Mouse (Mus musculus) limb, embryonic 11.5 days (tissue): ENCODE measurements around the gene Ift81. TPM values are rescaled to one million over a fixed set of nuclear protein-coding genes. Genes with fewer than 3 reads are reported as not detected.

Experiments
- ATAC-seq: fragments of 200-750 bp; cut with Nextera tagmentation; 2 replicates; pipeline ENCODE4 v1.8.0; 2017; ENCODE audit warnings: low read depth; ENCODE audit not compliant: insufficient number of reproducible peaks, low FRiP score, low TSS enrichment
- DNase-seq: peaks from one replicate; pipeline ENCODE4 v3.0.0-alpha.2; 2015; ENCODE audit warnings: low spot score
- H3K27ac ChIP-seq: fragments of 300-500 bp; sonication (generic); replicated peaks from 2 replicates; pipeline ENCODE4 v1.5.1; 2014; ENCODE audit warnings: low read depth, mild to moderate bottlenecking, low read length
- H3K27me3 ChIP-seq: fragments of 300-500 bp; sonication (generic); 2 replicates; pipeline ENCODE4 v1.6.1; 2014; ENCODE audit warnings: mild to moderate bottlenecking, low read length, mixed read lengths; ENCODE audit not compliant: control insufficient read depth, insufficient read depth
- H3K36me3 ChIP-seq: fragments of 300-500 bp; sonication (generic); 2 replicates; pipeline ENCODE4 v1.6.1; 2014; ENCODE audit warnings: mild to moderate bottlenecking, low read length, moderate library complexity, mixed read lengths; ENCODE audit not compliant: control insufficient read depth, insufficient read depth
- H3K4me1 ChIP-seq: fragments of 300-500 bp; sonication (generic); 2 replicates; pipeline ENCODE4 v1.6.1; 2014; ENCODE audit warnings: low read length, mixed read lengths; ENCODE audit not compliant: control insufficient read depth, insufficient read depth
- H3K4me2 ChIP-seq: fragments of 300-500 bp; sonication (generic); 2 replicates; pipeline ENCODE4 v1.6.1; 2014; ENCODE audit warnings: low read depth, mild to moderate bottlenecking, moderate library complexity; ENCODE audit not compliant: severe bottlenecking
- H3K4me3 ChIP-seq: fragments of 300-500 bp; sonication (generic); 2 replicates; pipeline ENCODE4 v1.5.1; 2014; ENCODE audit warnings: low read depth, low read length
- H3K9ac ChIP-seq: fragments of 300-500 bp; sonication (generic); 2 replicates; pipeline ENCODE4 v1.6.1; 2014; ENCODE audit warnings: mild to moderate bottlenecking, low read length
- H3K9me3 ChIP-seq: fragments of 300-500 bp; sonication (generic); 2 replicates; pipeline ENCODE4 v1.6.1; 2016; ENCODE audit warnings: low read length; ENCODE audit not compliant: control insufficient read depth
- WGBS: fragments of 180-500 bp; shearing (Covaris S2); extraction: QIAGEN DNeasy Blood & Tissue Kit; methylation state at CpG from one replicate; pipeline ENCODE4 v1.1.7; 2014; 5-methylcytosine and 5-hydroxymethylcytosine counted together
- polyA plus RNA-seq: library from polyadenylated mRNA; unstranded; fragments of >200 nt; fragmentation: Nextera tagmentation; extraction: Ambion mirVana; gene quantifications from 2 replicates; pipeline ENCODE4 v1.2.1, GENCODE M21; 2014

Gene Ift81
- polyA plus RNA-seq, 1 experiment from 2014 or later: 39.6 TPM

GRCm38 (mm10) chr5:122638296-122638695, 24.0 kb upstream of the Ift81 start:
- H3K27ac ChIP-seq: no peak overlapping the region
- H3K9ac ChIP-seq: no peak overlapping the region
- ATAC-seq: no peak
- no peak overlapping the region for H3K4me2 ChIP-seq
- no peaks in the 10 kb centered on the region for H3K4me1 ChIP-seq
- no peak for DNase-seq
- no peaks in the 10 kb centered on the region for H3K27me3 ChIP-seq
- WGBS: 83% methylated on average over 2 of the region's 2 CpGs
- no peak overlapping the region for H3K4me3 ChIP-seq
- H3K9me3 ChIP-seq: no peaks in the 10 kb centered on the region
- no peaks in the 10 kb centered on the region for H3K36me3 ChIP-seq

GRCm38 (mm10) chr5:122636958-122637357, 22.6 kb upstream of the Ift81 start:
- 42% methylated on average over 16 of the region's 16 CpGs for WGBS
- no peak overlapping the region for H3K9ac ChIP-seq
- no peaks in the 10 kb centered on the region for H3K27me3 ChIP-seq
- H3K4me1 ChIP-seq: no peaks in the 10 kb centered on the region
- H3K4me2 ChIP-seq: peak overlapping the region; percentile 23; the same call in 1 of the 2 replicates
- peak; percentile 34 for DNase-seq
- no peak for ATAC-seq
- no peak overlapping the region for H3K27ac ChIP-seq
- H3K9me3 ChIP-seq: no peaks in the 10 kb centered on the region
- no peak overlapping the region for H3K4me3 ChIP-seq
- H3K36me3 ChIP-seq: no peaks in the 10 kb centered on the region

- DNase-seq: no peak
- Histone ChIP-seq H3K4me1 (no peaks in the 10 kb centered on the region), H3K4me3 (no peak overlapping the region), H3K27me3 (no peaks in the 10 kb centered on the region), H3K9ac (no peak overlapping the region), H3K9me3 (no peaks in the 10 kb centered on the region), H3K36me3 (no peaks in the 10 kb centered on the region), H3K4me2 (no peak overlapping the region), H3K27ac (no peak overlapping the region)
- 92% methylated on average over 9 of the region's 9 CpGs for WGBS
- ATAC-seq: no peak
Measured at GRCm38 (mm10) chr5:122636308-122636707, 22.0 kb upstream of the Ift81 start.

- H3K36me3 ChIP-seq: no peaks in the 10 kb centered on the region
- no peak overlapping the region for H3K4me2 ChIP-seq
- 78% methylated on average over 8 of the region's 8 CpGs for WGBS
- no peak overlapping the region for H3K4me3 ChIP-seq
- DNase-seq (no peak), ATAC-seq (no peak)
- no peak overlapping the region for H3K27ac ChIP-seq
- no peaks in the 10 kb centered on the region for H3K4me1 ChIP-seq
- H3K27me3 ChIP-seq: no peaks in the 10 kb centered on the region
- no peak overlapping the region for H3K9ac ChIP-seq
- H3K9me3 ChIP-seq: no peaks in the 10 kb centered on the region
Measured at GRCm38 (mm10) chr5:122635228-122635627, 20.9 kb upstream of the Ift81 start.

- H3K27ac ChIP-seq: no peak overlapping the region
- H3K4me1 ChIP-seq: 0 out of 2 replicates have a peak, but pooled peaks cover 4% of the 10 kb centered on the region
- no peak overlapping the region for H3K4me3 ChIP-seq
- no peak overlapping the region for H3K4me2 ChIP-seq
- DNase-seq: peak; percentile 95
- H3K9ac ChIP-seq: no peak overlapping the region
- no peak for ATAC-seq
- WGBS: 43% methylated on average over 2 of the region's 2 CpGs
- no peaks in the 10 kb centered on the region for H3K27me3 ChIP-seq
- no peaks in the 10 kb centered on the region for H3K36me3 ChIP-seq
- H3K9me3 ChIP-seq: no peaks in the 10 kb centered on the region
Measured at GRCm38 (mm10) chr5:122627243-122627642, 12.9 kb upstream of the Ift81 start.

GRCm38 (mm10) chr5:122625565-122626252, 11.4 kb upstream of the Ift81 start:
- no peaks in the 10 kb centered on the region for H3K9me3 ChIP-seq
- H3K4me3 ChIP-seq: no peak overlapping the region
- H3K4me2 ChIP-seq: no peak overlapping the region
- no peak for ATAC-seq
- no peaks in the 10 kb centered on the region for H3K36me3 ChIP-seq
- WGBS: 87% methylated on average over 14 of the region's 14 CpGs
- DNase-seq: no peak
- no peak overlapping the region for H3K9ac ChIP-seq
- peaks cover 10% of the 10 kb centered on the region for H3K4me1 ChIP-seq
- H3K27me3 ChIP-seq: no peaks in the 10 kb centered on the region
- H3K27ac ChIP-seq: no peak overlapping the region

GRCm38 (mm10) chr5:122624952-122625479, 10.7 kb upstream of the Ift81 start:
- 92% methylated on average over 11 of the region's 11 CpGs for WGBS
- Histone ChIP-seq H3K27ac (no peak overlapping the region), H3K27me3 (no peaks in the 10 kb centered on the region), H3K9me3 (no peaks in the 10 kb centered on the region), H3K9ac (no peak overlapping the region), H3K4me1 (peaks cover 10% of the 10 kb centered on the region), H3K4me3 (no peak overlapping the region), H3K36me3 (no peaks in the 10 kb centered on the region), H3K4me2 (no peak overlapping the region)
- ATAC-seq (no peak), DNase-seq (no peak)

GRCm38 (mm10) chr5:122623861-122624260, 9.5 kb upstream of the Ift81 start:
- H3K9me3 ChIP-seq: no peaks in the 10 kb centered on the region
- no peak for DNase-seq
- H3K4me3 ChIP-seq: no peak overlapping the region
- H3K4me2 ChIP-seq: no peak overlapping the region
- no peak overlapping the region for H3K27ac ChIP-seq
- no peak for ATAC-seq
- no peaks in the 10 kb centered on the region for H3K27me3 ChIP-seq
- peaks cover 10% of the 10 kb centered on the region for H3K4me1 ChIP-seq
- no peaks in the 10 kb centered on the region for H3K36me3 ChIP-seq
- WGBS: 86% methylated on average over 9 of the region's 9 CpGs
- no peak overlapping the region for H3K9ac ChIP-seq
